Comparison of ENCODE assay signal across 8 mouse cellular contexts in the genomic region with DNA sequence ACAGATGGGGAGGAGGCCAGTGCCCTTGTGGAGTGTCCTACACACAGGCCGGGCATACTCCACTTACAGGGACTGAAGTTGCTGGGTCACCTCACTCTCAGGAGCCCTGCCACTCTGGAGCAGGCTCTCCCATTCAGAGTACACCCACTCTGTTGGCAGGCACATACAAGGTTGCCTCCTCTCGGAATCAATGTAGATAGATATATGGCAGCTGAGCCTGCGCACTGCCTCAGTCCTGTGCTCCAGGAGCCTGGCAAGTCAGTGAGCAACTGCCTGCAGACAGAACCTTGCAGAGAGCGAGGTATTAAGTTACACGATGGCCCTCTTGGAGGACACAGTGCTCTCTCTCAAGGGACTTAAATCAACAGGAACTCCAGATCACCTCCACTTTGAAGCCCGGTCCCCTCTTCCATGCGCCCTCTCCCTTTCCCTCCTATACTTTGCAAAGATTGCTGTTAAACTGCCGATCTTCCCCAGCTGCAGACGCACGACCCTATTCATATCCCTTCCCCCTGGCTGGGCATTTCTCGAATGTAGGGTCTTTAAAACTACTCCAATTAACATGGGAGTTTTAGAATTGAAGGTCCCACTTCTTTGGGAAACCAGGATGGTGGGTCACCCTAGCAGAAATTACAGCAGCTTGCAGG. TPM values are rescaled to one million over a fixed set of nuclear protein-coding genes. Genes with fewer than 3 reads are reported as not detected.
A peak's percentile ranks its signal among the peaks of the same experiment; 100 is the strongest.
DNase-seq lines count a peak whose midpoint lies in the region; ATAC-seq and TF ChIP-seq lines count a peak whose summit lies in the region.

No protein-coding gene starts in this region.

- H3K4me2 ChIP-seq in hindbrain, embryonic 12.5 days (replicated peaks), result peak overlapping the region; percentile 85
- H3K4me2 ChIP-seq in midbrain, embryonic 14.5 days (ENCODE audit: low read length), result peak overlapping the region; percentile 86

- ATAC-seq in hindbrain, embryonic 12.5 days (ENCODE audit: low FRiP score), result peak; percentile 1; the same call in 1 of the 2 replicates
- ATAC-seq in midbrain, embryonic 14.5 days (ENCODE audit: low FRiP score, low TSS enrichment), result no peak

- peaks cover 74% of the 10 kb centered on the region for H3K4me1 ChIP-seq in hindbrain, embryonic 12.5 days
- peaks cover 54% of the 10 kb centered on the region for H3K4me1 ChIP-seq in midbrain, embryonic 14.5 days (ENCODE audit: control insufficient read depth, insufficient read depth, low read length)

- peak overlapping the region; percentile 97 for H3K4me3 ChIP-seq in gastrocnemius, adult 2 months
- peak overlapping the region; percentile 79 for H3K4me3 ChIP-seq in hindbrain, embryonic 12.5 days
- H3K4me3 ChIP-seq in midbrain, embryonic 14.5 days (replicated peaks; ENCODE audit: low read depth, low read length), result peak overlapping the region; percentile 76

- 10% methylated on average over 11 of the region's 11 CpGs for WGBS in hindbrain, embryonic 12.5 days
- 6% methylated on average over 11 of the region's 11 CpGs for WGBS in midbrain, embryonic 14.5 days

- peak overlapping the region; percentile 98 for H3K27ac ChIP-seq in gastrocnemius, adult 2 months
- peak overlapping the region; percentile 97 for H3K27ac ChIP-seq in hindbrain, embryonic 12.5 days
- peak overlapping the region; percentile 97 for H3K27ac ChIP-seq in midbrain, embryonic 14.5 days (replicated peaks; ENCODE audit: low read depth, low read length)

- no peaks in the 10 kb centered on the region for H3K36me3 ChIP-seq in hindbrain, embryonic 12.5 days
- H3K36me3 ChIP-seq in midbrain, embryonic 14.5 days (ENCODE audit: control insufficient read depth, insufficient read depth, low read length), result peaks cover 7% of the 10 kb centered on the region; the same call in 1 of the 2 replicates

- peak; percentile 61 for DNase-seq in gastrocnemius, adult 2 months
- no peak for DNase-seq in gastrocnemius, postnatal 4 days (ENCODE audit: low spot score in 2 of 2)
- DNase-seq in right cerebral cortex, postnatal 10 days (ENCODE audit: low spot score in 2 of 2), result peak; percentile 50 to 68
- DNase-seq in right cerebral cortex, postnatal 25 days, result no peak
- peak; percentile 60 for DNase-seq in midbrain, embryonic 14.5 days
- DNase-seq in urinary bladder, postnatal 14 days (ENCODE audit: low spot score), result no peak
- DNase-seq in adipocyte (ENCODE audit: low spot score), result no peak

- H3K9ac ChIP-seq in hindbrain, embryonic 12.5 days, result peak overlapping the region; percentile 92
- peak overlapping the region; percentile 84 for H3K9ac ChIP-seq in midbrain, embryonic 14.5 days (replicated peaks; ENCODE audit: low read length)

- TF ChIP-seq CTCF in gastrocnemius, adult 2 months (IDR thresholded peaks at IDR 0.05), result no peak

- H3K27me3 ChIP-seq in hindbrain, embryonic 12.5 days, result peaks cover 45% of the 10 kb centered on the region
- H3K27me3 ChIP-seq in midbrain, embryonic 14.5 days (ENCODE audit: control insufficient read depth, insufficient read depth, low read length), result peaks cover 7% of the 10 kb centered on the region; the same call in 1 of the 2 replicates

- H3K9me3 ChIP-seq in hindbrain, embryonic 12.5 days (replicated peaks), result no peaks in the 10 kb centered on the region
- no peaks in the 10 kb centered on the region for H3K9me3 ChIP-seq in midbrain, embryonic 14.5 days (ENCODE audit: control insufficient read depth, low read length)

- intact Hi-C loops in gastrocnemius, adult 2 months (cut with DNase I), result loop anchor here (5.0 kb wide), 2 partner anchors 86 to 104 kb away; partner anchors contain the start of gene Pex10

RNA-seq across cellular contexts. Expression of gene Pank4, which starts 0.6 kb away (rescaled TPM):
- total RNA-seq in gastrocnemius, adult 2 months (2021), result 10 to 100 TPM; 33.8 to 43.6 TPM
- total RNA-seq in gastrocnemius, postnatal 4 days (2021), result 10 to 100 TPM; 27.4 to 29.9 TPM
- polyA plus RNA-seq in hindbrain, embryonic 12.5 days (2016; fragmentation: Nextera tagmentation; extraction: Ambion mirVana), result 42.5 and 44.5 TPM in 2 replicates
- polyA plus RNA-seq in midbrain, embryonic 14.5 days (2014; fragmentation: Nextera tagmentation; extraction: Ambion mirVana), result 30.6 and 38.8 TPM in 2 replicates

RNA-seq across cellular contexts. Expression of gene Hes5, which starts 2.6 kb away (rescaled TPM):
- total RNA-seq in gastrocnemius, adult 2 months (2021), result not detected
- total RNA-seq in gastrocnemius, postnatal 4 days (2021), result under 1 TPM; 0.49 to 0.67 TPM
- polyA plus RNA-seq in hindbrain, embryonic 12.5 days (2016; fragmentation: Nextera tagmentation; extraction: Ambion mirVana), result 293 and 329 TPM in 2 replicates
- polyA plus RNA-seq in midbrain, embryonic 14.5 days (2014; fragmentation: Nextera tagmentation; extraction: Ambion mirVana), result 111 and 123 TPM in 2 replicates

RNA-seq across cellular contexts. Expression of gene Tnfrsf14, which starts 35.0 kb away (rescaled TPM):
- 1 to 10 TPM; 1.1 to 2.5 TPM for total RNA-seq in gastrocnemius, adult 2 months (2021)
- total RNA-seq in gastrocnemius, postnatal 4 days (2021), result 1 to 10 TPM; 3.2 to 4.3 TPM
- polyA plus RNA-seq in hindbrain, embryonic 12.5 days (2016; fragmentation: Nextera tagmentation; extraction: Ambion mirVana), result 0.79 and 0.97 TPM in 2 replicates
- polyA plus RNA-seq in midbrain, embryonic 14.5 days (2014; fragmentation: Nextera tagmentation; extraction: Ambion mirVana), result not detected in 2 replicates

Comparison
In these comparisons a context has a peak if more than half of its experiments do, and no peak if none do; other contexts are left out.
1. DNase-seq: peak in gastrocnemius, adult 2 months (single experiment), right cerebral cortex, postnatal 10 days (2 of 2) and midbrain, embryonic 14.5 days (single experiment); none in gastrocnemius, postnatal 4 days (0 of 2), right cerebral cortex, postnatal 25 days (single experiment), urinary bladder, postnatal 14 days (single experiment) and adipocyte (single experiment).
2. Peak in every context shown above with its lines, with median percentiles within 50 percentile points of each other: H3K27ac ChIP-seq and H3K4me3 ChIP-seq.